Mouse (Mus musculus) activated CD4-positive, CD25-positive, alpha-beta regulatory T cell (primary cell): ENCODE data around the gene Atp13a1. TPM values are rescaled to one million over a fixed set of nuclear protein-coding genes. Genes with fewer than 3 reads are reported as not detected.

Experiments used
- polyA plus RNA-seq, 2 experiments: library from polyadenylated mRNA; unstranded; fragments of 100-300 nt; shearing (Covaris generic); gene quantifications; one replicate each; pipeline ENCODE4 v1.2.1; 2017

Atp13a1 gene
- polyA plus RNA-seq = 10 to 100 TPM; 69.0 to 89.0 TPM

DNA sequence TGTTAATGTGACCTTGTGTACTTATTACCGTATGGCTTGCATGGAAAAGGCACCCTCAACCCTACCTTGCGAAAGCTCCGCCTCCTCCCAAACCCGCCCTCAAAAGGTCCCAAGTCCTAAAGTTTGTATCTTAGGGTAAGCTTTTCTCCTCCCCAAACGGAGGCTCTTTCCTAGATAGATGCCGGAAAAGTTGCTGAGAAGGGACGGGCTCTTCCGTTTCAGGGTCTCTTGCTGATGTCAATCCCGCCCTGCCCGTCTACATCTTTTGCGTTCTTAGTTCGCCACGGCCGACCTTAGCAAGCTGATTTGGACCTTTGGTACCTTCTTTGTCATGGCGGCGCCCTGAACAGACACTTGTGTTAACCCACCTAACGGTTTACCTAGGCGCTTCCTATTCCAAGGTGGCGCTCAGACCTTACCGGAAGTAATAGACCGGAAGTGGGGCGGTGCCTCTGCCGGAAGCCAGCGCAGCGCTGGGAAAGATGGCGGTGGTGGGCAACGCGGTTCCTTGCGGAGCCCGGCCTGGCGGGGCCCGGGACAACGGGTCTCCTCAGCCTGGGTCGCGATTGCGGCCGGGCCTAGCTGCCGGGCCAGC is at the start of gene Atp13a1, which contains the start of gene Zfp866:
TSS of gene Atp13a1 (plus strand) at position 391 of the 595 bp plus-strand sequence.
TSS of gene Zfp866 (minus strand) at position 406 of the 595 bp plus-strand sequence.

DNA sequence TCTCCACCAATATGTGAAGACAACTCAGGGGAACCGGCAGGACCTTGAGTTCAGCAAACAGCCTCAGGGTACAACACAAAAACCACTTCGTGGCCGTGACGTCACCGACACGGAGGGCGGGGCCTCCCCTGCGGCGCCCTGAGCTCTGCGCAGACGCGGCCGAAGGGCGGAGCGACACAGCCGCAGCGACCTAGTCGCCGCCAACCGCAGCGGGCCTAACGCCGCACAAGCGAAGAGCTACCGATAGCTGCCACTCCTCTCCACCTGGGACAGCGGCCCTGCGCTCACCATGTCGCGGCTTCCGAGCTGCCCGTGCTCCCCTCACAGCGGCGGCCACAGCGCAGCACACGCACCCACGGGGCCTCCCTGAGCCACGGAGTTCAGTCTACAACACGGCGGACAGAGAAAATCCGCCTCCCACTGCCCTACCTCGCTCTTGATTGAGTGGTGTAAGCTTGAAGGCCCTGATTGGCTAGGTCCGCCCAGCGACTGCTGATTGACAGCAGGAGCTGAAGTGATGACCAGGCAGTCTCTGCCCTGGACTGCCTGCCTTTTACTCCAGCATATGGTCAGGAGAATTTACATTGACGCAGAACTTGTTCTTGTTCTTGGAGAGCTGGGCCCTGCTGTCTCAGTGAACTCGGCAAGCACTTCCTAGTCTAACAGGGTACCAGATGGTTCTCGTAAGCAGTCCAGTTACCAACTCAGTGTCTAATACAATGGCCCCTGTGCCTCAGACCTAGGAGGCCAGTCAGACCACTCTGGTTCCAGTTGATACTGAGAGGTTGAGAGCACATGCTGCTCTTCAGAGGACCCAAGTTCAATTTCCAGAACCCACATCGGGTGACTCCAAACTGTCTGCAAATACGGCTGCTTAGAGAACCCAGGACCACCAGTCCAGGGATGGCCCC is 41.2 kb upstream of the Atp13a1 start, which contains the start of gene Zfp963:
TSS of gene Zfp963 (minus strand) at position 427 of the 911 bp plus-strand sequence.

GRCm38 (mm10) chr8:69774503-69775148 is 16.3 kb upstream of the Atp13a1 start, which contains the start of gene Gm20422:
TSS of gene Gm20422 (minus strand) at chr8:69774886.

GRCm38 (mm10) chr8:69808094-69808863 is 17.3 kb downstream of the Atp13a1 start, which contains the start of gene Gmip:
TSS of gene Gmip (plus strand) at chr8:69808679.

DNA sequence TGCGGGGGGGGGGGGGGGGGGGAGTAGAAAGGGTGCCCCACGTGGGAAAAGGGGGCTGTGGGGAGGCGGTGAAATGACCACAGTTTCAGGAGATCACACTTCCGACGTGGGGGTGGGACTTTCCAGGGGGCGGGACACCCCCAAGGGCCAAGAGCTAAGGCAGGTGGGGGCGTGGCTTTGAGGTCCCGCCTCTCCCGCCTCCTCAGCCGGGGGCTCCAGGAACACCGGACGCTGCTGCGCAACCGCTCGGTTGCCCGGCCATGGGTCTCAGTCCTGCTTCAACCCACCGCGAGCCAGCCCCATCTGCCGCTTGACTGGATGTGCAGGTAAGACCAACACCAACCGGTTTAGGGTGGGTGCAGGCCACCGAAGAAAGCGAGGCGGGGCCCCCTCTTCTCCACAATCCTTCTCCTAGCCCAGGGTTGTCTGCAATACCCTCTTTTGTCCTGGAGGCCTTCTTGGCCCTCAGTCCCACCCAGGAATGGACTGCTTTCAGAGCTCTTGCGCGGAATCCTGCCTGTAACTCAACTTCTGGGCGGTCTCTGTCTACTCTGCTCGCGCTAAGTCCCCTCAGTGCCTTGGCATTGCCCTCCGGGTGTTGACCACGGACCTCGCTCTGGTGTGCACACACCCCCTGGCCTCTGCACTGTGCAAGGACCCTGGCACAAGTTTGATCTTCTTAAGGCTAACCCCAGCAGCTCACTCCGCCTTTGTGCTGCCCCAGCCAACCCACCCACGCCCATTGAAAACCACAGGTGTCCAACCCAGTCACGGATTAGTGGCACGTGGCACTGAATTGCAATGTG is 31.6 kb downstream of the Atp13a1 start, which contains the start of gene Lpar2:
TSS of gene Lpar2 (plus strand) at position 44 of the 806 bp plus-strand sequence.

GRCm38 (mm10) chr8:69832298-69832853 is 41.4 kb downstream of the Atp13a1 start, which contains the start of gene Pbx4:
TSS of gene Pbx4 (plus strand) at chr8:69832491.

Other genes with a start within 250 kb of the Atp13a1 start
- gene Zfp868, start 165.6 kb upstream of the Atp13a1 start, polyA plus RNA-seq = 10 to 100 TPM; 23.8 to 32.6 TPM
- under 1 TPM; 0.05 to 0.76 TPM for gene Zfp964, start 136.7 kb upstream of the Atp13a1 start, polyA plus RNA-seq
- gene Zfp869, start 80.4 kb upstream of the Atp13a1 start, polyA plus RNA-seq = 10 to 100 TPM; 43.9 to 46.1 TPM
- gene Zfp963, start 41.2 kb upstream of the Atp13a1 start, polyA plus RNA-seq = 1 to 10 TPM; 6.7 to 7.0 TPM
- gene Gm20422, start 16.3 kb upstream of the Atp13a1 start, polyA plus RNA-seq = 1 to 10 TPM in 1 of 2 experiments, not detected in 1; 1.5 TPM
- 10 to 100 TPM; 26.1 to 26.9 TPM for gene Zfp866, start within 50 bp of the Atp13a1 start, polyA plus RNA-seq
- gene Gmip, start 17.5 kb downstream of the Atp13a1 start, polyA plus RNA-seq = 100 to 1,000 TPM; 107 to 114 TPM
- gene Lpar2, start 31.3 kb downstream of the Atp13a1 start, polyA plus RNA-seq = under 1 TPM; 0.37 to 0.45 TPM
- gene Pbx4, start 41.3 kb downstream of the Atp13a1 start, polyA plus RNA-seq = 10 to 100 TPM; 10.4 to 18.6 TPM
- under 1 TPM; 0.14 to 0.30 TPM for gene Cilp2, start 96.5 kb downstream of the Atp13a1 start, polyA plus RNA-seq
- 1 to 10 TPM; 3.7 to 5.4 TPM for gene Tssk6, start 111.0 kb downstream of the Atp13a1 start, polyA plus RNA-seq
- gene Ndufa13, start 111.4 kb downstream of the Atp13a1 start, polyA plus RNA-seq = 100 to 1,000 TPM; 207 TPM
- 1 to 10 TPM in 1 of 2 experiments, under 1 TPM in 1; 0.80 to 3.1 TPM for gene Yjefn3, start 111.5 kb downstream of the Atp13a1 start, polyA plus RNA-seq
- gene Gatad2a, start 205.2 kb downstream of the Atp13a1 start, polyA plus RNA-seq = 100 to 1,000 TPM in 1 of 2 experiments, 10 to 100 TPM in 1; 90.0 to 122 TPM